Mouse (Mus musculus) embryo, embryonic 11.5 days (tissue): ENCODE results near the gene Parp16.
"Not testable (repeated sequence)": the region's sequence is repeated elsewhere in the genome, so short reads cannot be mapped to it uniquely, and the experiment has no call there.

Experiments used
- DNase-seq: peaks from one replicate; pipeline ENCODE4 v3.0.0-alpha.2; 2012; ENCODE audit warnings: low read depth, low spot score

Parp16 gene

DNA sequence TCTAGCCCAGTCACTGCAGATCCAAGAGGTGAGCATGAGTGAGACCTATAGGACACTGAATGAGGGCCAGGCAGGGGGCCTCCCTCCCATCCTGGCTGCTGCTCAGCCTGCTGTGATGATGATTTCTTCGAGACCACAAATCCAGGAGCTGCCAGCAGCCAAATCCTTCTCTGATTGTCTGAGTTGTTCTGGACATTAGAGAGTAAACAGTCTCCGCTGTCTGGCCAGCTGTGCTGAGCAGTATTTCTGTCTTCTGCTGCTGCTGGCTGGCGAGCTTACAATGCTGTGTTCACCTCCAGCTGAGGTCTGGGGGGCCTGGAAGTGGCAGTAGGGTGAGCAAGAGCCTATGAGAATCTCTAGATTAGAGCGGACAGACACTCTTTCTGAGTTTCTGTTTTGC lies 48.1 kb downstream of the Parp16 start:
- DNase-seq = no peak

DNA sequence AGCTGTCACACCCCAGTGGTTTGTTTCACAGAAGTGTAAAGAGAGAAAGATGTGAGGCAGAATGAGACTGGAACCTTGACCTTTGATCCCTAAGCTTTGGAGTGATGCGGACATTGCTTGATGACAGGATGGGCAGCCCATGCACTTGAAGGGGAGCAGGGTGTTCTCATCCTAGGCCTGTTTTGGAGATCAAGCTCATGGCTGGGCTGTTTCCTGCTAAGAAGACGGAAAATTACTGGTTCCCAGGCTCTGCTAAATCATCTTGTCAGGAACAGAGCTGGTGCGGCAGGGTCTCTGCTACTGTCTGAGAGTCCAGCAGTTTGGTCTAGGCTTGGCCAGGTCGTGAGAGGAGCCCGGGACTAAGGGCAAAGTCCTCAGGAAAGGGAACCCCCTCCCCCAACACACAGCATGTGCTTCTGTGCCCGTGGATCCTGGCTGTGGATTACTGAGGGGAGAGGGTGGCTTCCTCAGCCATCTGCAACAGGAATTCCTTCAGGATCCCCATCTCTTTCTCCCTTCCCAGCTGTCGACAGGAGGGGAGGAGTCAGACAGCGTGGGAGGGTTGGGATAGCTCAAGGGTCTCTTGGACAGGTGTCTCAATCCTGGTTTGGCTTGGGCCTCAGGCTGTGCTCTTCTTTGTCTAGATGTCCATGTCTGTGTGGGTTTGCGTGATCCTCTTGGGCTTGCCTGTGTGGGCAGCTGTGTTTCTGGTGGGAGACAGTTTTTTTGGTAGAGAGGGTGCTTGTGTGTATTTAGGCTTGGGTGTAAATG lies 49.1 kb downstream of the Parp16 start:
- no peak for DNase-seq

GRCm38 (mm10) chr9:65247502-65248376 lies 52.6 kb downstream of the Parp16 start:
- no peak for DNase-seq

DNA sequence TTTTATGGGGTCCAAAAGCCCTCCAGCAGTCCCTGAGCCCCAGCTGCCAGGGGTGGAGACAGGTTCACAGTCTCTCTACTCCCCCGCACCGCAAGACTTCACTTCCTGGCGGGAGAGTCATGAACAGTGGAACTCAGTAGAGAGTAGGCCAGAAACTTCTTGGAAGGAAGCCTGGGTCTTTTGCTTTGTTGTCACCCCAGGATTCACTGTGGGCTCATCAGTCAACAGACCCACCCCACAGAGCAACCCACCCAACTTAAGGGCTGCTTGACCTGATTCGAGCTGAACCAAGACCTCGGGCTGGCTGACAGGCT lies 53.2 kb downstream of the Parp16 start:
- no peak for DNase-seq

DNA sequence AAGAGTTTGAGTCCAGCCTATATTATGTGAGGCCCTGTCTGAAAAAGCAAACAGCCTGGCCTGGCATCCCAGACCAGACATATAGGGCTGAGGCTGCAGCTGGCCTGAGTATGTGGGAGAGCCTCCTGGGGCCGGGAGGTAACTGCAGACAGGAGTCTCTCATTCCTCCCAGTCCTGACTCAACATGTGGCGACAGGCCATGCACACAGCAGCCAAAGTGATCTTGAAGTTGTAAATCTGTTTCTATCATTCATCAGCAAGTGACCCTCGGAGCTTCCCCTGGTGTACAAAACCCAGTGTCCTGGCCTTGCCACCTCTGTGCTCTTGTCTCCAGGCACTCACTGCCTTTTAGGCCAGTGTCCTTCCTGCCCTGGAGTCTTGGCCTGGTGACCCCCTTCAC lies 56.9 kb downstream of the Parp16 start:
- DNase-seq = no peak

DNA sequence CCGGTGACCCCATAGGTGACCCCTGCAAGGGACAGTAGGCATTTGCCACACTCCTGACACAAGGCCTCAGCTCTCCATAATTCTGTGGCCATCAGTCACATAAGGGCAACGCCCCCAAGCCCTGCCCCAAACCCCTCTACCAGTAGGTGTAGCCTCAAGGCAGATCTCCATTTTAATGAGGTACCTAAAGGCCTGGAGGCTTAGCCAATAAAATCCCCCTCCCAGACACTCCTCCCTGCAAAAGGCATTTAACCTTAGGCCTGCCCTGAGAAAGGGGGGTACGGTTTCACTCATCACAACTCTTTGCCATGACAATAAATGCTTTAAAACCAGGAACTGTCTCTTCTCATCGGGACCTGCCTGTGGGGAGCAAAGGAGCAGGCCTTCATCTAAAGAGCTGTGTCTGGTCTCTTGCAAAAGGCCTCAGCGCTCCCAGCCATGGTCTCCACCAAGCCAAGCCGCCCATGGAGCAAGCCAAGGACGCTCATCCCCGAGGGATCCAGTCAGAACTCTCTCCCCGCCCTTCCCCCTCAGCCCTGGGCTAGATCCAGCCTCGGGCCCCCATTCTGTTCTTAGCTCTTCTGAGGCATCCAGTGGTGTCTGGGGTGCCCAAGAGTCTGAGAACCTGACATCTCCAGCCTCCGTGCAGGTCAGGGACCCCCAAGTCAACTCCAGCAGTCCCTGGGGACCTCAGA lies 60.9 kb downstream of the Parp16 start:
- no peak for DNase-seq

DNA sequence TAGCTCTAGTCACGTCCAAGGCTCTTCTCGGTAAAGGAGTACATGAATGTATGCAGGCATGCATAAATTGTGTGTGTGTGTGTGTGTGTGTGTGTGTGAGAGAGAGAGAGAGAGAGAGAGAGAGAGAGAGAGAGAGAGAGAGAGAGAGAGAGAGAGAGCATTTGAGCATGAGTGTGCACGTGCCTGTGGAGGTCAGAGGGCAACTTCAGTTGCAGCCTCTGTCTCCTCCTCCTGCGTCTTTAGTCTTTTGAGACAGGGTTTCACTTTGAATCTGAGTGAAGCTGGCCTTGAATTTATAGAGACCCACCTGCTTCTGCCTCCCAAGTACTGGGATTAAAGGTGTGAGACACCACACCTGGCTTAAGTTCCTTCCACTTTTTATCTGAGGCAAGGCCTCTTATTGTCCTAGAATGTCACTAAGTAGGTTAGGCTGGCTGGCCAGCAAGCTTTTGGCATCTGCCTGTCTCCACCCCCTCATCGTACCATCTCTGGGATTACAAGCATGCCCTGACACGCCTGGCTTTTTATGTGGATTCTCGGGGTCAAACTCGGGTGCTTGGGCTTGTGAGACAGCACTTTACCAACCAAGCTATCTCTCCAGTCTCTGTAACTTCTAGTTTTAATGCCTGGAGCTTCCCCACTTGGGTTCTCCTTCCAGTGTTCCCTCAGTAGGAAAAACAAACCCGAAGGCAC lies 62.2 kb downstream of the Parp16 start:
- no peak for DNase-seq

GRCm38 (mm10) chr9:65259366-65259765 lies 64.2 kb downstream of the Parp16 start:
- DNase-seq = no peak

GRCm38 (mm10) chr9:65261591-65262230 lies 66.6 kb downstream of the Parp16 start:
- DNase-seq = no peak

GRCm38 (mm10) chr9:65262641-65263120 lies 67.5 kb downstream of the Parp16 start:
- no peak for DNase-seq

DNA sequence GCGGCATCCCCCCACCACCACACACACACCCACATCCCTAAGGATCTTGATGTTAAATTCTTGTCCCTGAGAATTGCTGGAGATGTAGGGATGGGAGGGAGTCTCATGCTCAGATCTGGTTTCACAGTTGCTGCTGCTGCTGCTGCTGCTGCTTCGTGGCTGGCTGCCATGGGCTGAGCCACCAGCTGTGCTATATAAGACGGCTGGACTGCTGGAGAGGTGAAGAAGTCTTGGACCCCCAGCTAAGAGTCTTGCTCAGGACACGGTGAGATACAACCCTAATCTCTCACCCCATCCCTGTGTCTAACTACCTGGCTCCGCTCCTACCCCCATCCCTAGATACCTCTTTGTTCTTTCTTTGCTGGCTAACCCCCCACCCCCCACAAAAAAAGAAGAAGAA lies 69.8 kb downstream of the Parp16 start, which contains the start of gene Cilp:
TSS of gene Cilp (plus strand) at position 222 of the 400 bp plus-strand sequence.
- DNase-seq = no peak

DNA sequence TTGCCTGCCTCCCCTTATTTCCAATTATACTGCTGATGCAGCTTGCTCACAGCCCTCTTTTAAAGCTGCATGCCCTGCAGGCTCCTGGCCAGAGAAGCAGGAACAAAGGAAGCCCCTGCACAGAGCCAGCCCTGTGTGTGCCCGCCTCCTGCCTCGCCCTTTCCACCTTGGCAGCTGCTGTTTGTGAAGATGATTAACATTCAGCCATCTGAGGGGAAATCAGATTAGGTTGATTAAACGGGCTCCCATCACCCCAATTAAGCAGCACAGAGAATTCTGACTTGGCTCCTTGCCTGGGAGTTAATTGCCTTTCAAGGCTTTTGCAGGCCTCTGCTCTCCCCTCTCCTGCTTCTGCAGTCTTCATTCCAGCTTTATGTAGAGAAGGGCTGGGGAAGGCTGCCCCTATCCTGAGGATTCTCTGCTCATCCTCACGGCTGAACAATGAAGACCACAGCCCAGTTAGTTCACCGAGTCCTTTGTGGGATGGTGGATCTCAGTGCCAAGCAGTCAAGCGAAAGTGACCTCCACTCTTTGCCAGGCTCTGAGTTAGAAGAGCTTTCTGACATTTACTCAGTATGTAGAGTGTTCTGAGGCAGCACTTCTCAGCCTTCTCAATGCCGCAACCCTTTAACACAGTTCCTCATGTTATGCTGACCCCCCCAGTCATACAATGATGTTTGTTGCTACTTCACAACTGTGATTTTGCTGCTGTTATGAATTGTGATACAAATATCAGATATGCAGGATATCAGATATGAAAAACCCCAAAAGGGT lies 72.8 kb downstream of the Parp16 start:
- no peak for DNase-seq

DNA sequence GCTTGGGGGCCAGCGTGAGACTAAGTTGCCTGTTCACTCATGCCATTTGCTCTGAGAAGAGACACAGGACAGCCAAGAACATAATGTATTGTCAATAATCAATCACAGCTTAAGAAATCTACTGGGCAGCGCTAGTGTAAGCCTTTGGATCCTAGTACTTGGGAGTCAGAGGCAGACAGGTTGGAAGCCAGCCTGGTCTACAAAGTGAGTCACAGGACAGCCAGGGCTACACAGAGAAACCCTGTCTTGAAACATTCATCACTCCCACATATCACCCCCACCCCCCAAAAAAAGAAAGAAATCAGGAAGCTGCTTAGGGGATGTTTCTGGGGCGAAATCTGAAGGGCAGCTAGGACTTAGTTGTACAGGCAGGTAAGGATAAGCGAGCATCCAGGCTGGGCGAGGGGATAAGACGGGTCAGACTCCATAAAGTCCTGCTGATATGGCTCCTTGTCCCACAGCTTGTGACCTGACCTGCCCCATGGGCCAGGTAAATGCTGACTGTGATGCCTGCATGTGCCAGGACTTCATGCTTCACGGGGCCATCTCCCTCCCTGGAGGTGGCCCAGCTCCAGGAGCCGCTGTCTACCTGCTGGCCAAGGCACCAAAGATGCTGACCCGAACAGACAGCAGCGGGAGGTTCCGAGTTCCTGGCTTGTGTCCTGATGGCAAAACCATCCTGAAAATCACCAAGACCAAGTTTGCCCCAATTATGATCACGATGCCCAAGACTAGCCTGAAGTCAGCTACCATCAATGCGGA lies 78.1 kb downstream of the Parp16 start:
- no peak for DNase-seq

DNA sequence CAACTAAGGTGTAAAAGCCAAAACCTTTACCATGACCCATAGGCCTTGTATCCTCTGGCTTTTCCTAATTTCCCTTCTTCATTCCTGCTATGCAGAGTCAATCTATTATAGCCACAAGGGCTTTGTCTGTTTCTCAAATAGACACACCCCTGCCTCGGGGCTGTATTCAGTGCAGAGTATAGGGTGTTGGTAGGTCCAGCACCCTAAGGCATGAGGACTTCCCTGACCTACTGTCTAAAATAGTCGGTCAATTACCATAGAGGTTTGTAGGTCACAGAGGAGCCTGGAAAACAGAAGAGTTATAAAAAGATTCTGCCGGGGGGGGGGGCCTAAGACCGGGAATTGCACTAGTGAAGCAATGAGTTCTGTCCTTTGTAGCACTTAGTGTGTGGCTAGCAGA lies 78.7 kb downstream of the Parp16 start:
- DNase-seq = no peak

GRCm38 (mm10) chr9:65274851-65275250 lies 79.7 kb downstream of the Parp16 start:
- not testable (repeated sequence) for DNase-seq

GRCm38 (mm10) chr9:65275810-65276530 lies 80.8 kb downstream of the Parp16 start:
- DNase-seq = no peak

GRCm38 (mm10) chr9:65281536-65282151 lies 86.5 kb downstream of the Parp16 start:
- no peak for DNase-seq

- peak; percentile 46 for DNase-seq
These were observed 88.1 kb downstream of the Parp16 start for GRCm38 (mm10) chr9:65283301-65283700.
